Mouse (Mus musculus) lung, postnatal 0 days (tissue): ENCODE data around the gene Mpst.

Experiments
- CTCF ChIP-seq: IDR thresholded peaks from 2 replicates; pipeline ENCODE4 v1.5.1; 2016; ENCODE audit warnings: antibody characterized with exemption, mild to moderate bottlenecking
- EP300 ChIP-seq: IDR thresholded peaks from 2 replicates; pipeline ENCODE4 v1.6.1; 2016; ENCODE audit warnings: antibody characterized with exemption, mild to moderate bottlenecking, control low read depth

- no peak for TF ChIP-seq CTCF
- TF ChIP-seq EP300 = no peak
Measured at GRCm38 (mm10) chr15:78383450-78384219, 22.6 kb upstream of the Mpst start.
